Mouse (Mus musculus): Measurements from ENCODE around the gene Olfr916.

DNA sequence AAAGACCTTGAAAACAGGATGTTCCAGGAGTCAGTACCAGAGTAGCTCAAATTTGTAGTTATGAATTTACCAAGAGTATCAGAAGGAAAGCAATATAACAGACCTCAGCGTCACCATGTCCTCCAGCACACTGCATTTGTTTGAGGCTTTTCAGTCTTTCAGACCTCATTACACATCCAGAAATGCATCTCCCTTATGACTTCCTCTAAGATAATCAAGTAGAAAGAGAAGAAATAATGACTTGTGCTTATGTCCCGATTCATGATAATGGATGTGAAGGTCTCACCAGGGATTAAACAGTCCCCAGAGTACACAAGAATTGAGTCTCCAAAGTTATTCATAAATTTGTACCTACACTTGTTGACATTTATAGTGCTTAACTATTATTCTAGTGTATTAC is 14.8 kb upstream of the Olfr916 start, which contains the start of gene Olfr918:
- no peak for TF ChIP-seq POLR2A (IDR thresholded peaks at IDR 0.05; ENCODE audit: low read depth, low read length)
- TF ChIP-seq CTCF (IDR thresholded peaks at IDR 0.05; ENCODE audit: extremely low read depth, insufficient read length, insufficient replicate concordance, low read depth, low read length), result no peak

All from small intestine, adult 2 months (tissue).